Mouse (Mus musculus): ENCODE results near the gene Dnttip1.

The Dnttip1 gene

DNA sequence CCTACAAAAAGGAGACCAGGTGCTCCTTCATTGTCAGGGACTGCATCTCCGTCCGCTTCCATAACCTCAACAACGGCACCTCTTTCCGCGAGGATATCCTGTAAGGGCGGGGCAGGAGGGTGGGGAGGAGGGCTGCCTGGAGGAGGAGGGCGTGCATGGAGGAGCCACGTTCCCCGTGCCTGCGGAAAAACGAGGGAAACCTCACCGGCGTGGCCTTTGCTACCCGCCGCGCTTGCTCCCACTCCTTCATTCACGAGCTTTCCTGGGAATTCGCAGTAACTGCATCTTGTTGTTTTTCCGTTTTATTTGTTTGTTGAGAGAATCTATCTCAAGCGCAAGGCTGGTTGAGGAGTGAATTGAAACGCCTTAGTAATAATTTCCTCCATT lies 59.5 kb downstream of the Dnttip1 start:
- no peak for DNase-seq (ENCODE audit: low spot score)

DNA sequence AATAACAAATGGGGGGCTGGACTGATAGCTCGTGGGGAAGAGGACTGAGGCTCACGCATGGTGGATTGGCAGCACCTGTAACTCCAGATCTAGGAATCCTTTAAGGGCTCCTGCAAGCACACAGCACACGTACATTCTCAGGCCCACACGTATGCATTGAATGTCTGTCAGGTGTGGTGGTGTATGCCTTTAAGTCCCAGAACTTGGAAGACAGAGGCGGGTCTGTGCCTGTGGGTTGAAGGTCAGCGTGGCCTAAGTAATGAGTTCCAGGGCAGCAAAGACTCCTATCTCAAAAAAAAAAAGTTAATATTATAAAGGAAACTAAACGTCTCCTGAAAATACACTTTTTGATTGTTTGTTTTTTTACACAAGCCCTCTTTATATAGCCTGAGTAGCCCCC lies 60.8 kb downstream of the Dnttip1 start:
- DNase-seq (ENCODE audit: low spot score) = no peak

- no peak for DNase-seq (ENCODE audit: low spot score)
Measured at GRCm38 (mm10) chr2:164813557-164813956, 67.8 kb downstream of the Dnttip1 start.

GRCm38 (mm10) chr2:164815348-164815747 lies 69.6 kb downstream of the Dnttip1 start:
- no peak for DNase-seq (ENCODE audit: low spot score)

- no peak for DNase-seq (ENCODE audit: low spot score)
Measured at GRCm38 (mm10) chr2:164815821-164816220, 70.0 kb downstream of the Dnttip1 start.

DNA sequence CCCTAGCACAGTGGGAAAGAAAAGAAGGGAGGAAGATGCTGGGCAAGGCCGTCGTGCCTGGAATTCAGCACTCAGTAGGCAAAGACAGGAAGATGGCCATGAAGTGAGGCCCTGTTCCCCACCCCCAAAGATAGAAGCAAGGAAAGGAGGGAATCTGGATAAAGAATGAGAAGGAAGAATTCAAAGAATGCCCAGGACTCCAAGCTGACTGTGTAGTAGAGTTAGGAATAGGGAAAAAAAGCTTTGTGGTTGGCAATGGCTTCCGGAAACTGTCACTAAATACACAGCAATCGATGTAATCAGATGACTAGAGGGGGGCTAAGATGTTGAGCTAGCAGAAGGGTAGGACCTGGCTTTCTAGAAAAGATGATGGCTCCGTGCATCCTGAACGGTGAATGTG lies 71.4 kb downstream of the Dnttip1 start:
- DNase-seq (ENCODE audit: low spot score) = no peak

DNA sequence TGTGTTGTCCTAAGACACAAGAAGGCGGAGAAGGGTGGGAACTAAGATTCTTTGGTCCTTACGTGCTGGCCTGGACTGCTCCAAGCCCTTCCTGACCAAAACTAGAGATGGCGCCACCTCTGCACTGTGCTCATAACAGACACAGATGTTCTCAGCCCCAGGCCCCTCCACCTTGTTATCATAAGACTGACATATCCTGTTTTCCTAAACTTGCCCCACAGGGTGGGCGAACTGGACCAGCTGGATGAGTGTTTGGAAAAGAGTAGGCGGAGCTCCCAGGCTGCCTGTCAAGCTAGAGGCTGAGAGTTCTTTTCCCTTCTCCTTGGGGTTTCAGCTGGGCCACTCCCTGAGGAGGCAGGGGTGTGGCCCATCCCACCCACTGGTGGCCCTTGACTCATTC lies 71.9 kb downstream of the Dnttip1 start:
- DNase-seq (ENCODE audit: low spot score) = no peak

All from left cerebral cortex, adult 11 months (tissue).